Mouse (Mus musculus): Measurements from ENCODE around the gene Stab1.
A peak's percentile ranks its signal among the peaks of the same experiment; 100 is the strongest.

Stab1 gene

GRCm38 (mm10) chr14:31189348-31189747 lies 20.9 kb upstream of the Stab1 start:
- no peak overlapping the region for H3K4me3 ChIP-seq (replicated peaks; ENCODE audit: low read length)
- H3K9me3 ChIP-seq (ENCODE audit: low read length), result no peaks in the 10 kb centered on the region
- peaks cover 14% of the 10 kb centered on the region for H3K4me1 ChIP-seq (replicated peaks; ENCODE audit: low read depth, low read length)
- TF ChIP-seq CTCF (conservative IDR thresholded peaks at IDR 0.05; ENCODE audit: low read length) (no peak), POU5F1 (IDR thresholded peaks at IDR 0.05; ENCODE audit: borderline replicate concordance, low read length) (no peak), NANOG (IDR thresholded peaks at IDR 0.05; ENCODE audit: borderline replicate concordance, low read length) (no peak)
- H3K27me3 ChIP-seq (ENCODE audit: insufficient read depth, low read length), result no peaks in the 10 kb centered on the region
- peaks cover 100% of the 10 kb centered on the region for H3K36me3 ChIP-seq (ENCODE audit: insufficient read depth, low read length)

DNA sequence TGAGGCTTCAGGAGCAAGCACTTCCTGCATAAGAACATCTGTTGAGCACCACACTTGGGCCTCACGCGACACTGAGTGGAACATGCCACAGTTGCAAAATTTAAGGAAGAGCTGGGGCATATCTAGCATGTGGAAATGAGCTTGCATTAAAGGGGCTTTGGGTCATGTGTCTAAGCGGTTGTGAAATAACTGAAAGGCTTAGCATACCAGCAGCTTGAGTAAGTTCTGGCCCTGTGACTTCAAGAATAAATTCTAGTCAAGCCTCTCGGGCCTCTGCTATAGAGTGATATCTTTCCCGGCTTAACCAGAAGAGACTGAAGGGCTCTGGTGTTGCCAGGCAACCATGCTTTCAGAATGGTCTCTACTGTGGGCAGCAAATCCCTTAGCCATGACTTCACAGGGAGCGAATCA lies 20.3 kb upstream of the Stab1 start:
- no peak for TF ChIP-seq NANOG (IDR thresholded peaks at IDR 0.05; ENCODE audit: borderline replicate concordance, low read length)
- TF ChIP-seq POU5F1 (IDR thresholded peaks at IDR 0.05; ENCODE audit: borderline replicate concordance, low read length), result no peak
- TF ChIP-seq CTCF (conservative IDR thresholded peaks at IDR 0.05; ENCODE audit: low read length), result no peak
- H3K4me3 ChIP-seq (replicated peaks; ENCODE audit: low read length), result no peak overlapping the region
- H3K27me3 ChIP-seq (ENCODE audit: insufficient read depth, low read length), result no peaks in the 10 kb centered on the region
- H3K36me3 ChIP-seq (ENCODE audit: insufficient read depth, low read length), result peaks cover 100% of the 10 kb centered on the region
- peaks cover 14% of the 10 kb centered on the region for H3K4me1 ChIP-seq (replicated peaks; ENCODE audit: low read depth, low read length)
- no peaks in the 10 kb centered on the region for H3K9me3 ChIP-seq (ENCODE audit: low read length)

GRCm38 (mm10) chr14:31186656-31187055 lies 18.2 kb upstream of the Stab1 start:
- no peak for TF ChIP-seq POU5F1 (IDR thresholded peaks at IDR 0.05; ENCODE audit: borderline replicate concordance, low read length)
- no peak for TF ChIP-seq CTCF (conservative IDR thresholded peaks at IDR 0.05; ENCODE audit: low read length)
- no peak for TF ChIP-seq NANOG (IDR thresholded peaks at IDR 0.05; ENCODE audit: borderline replicate concordance, low read length)
- Histone ChIP-seq H3K36me3 (ENCODE audit: insufficient read depth, low read length) (peaks cover 100% of the 10 kb centered on the region), H3K27me3 (ENCODE audit: insufficient read depth, low read length) (no peaks in the 10 kb centered on the region), H3K9me3 (ENCODE audit: low read length) (no peaks in the 10 kb centered on the region), H3K4me3 (replicated peaks; ENCODE audit: low read length) (no peak overlapping the region), H3K4me1 (replicated peaks; ENCODE audit: low read depth, low read length) (peaks cover 14% of the 10 kb centered on the region)

- H3K4me1 ChIP-seq (replicated peaks; ENCODE audit: low read depth, low read length), result peaks cover 24% of the 10 kb centered on the region
- H3K4me3 ChIP-seq (replicated peaks; ENCODE audit: low read length), result no peak overlapping the region
- H3K27me3 ChIP-seq (ENCODE audit: insufficient read depth, low read length), result no peaks in the 10 kb centered on the region
- no peak for TF ChIP-seq NANOG (IDR thresholded peaks at IDR 0.05; ENCODE audit: borderline replicate concordance, low read length)
- H3K36me3 ChIP-seq (ENCODE audit: insufficient read depth, low read length), result peaks cover 100% of the 10 kb centered on the region
- H3K9me3 ChIP-seq (ENCODE audit: low read length), result no peaks in the 10 kb centered on the region
These were observed 15.8 kb upstream of the Stab1 start for GRCm38 (mm10) chr14:31184195-31184594.

GRCm38 (mm10) chr14:31183541-31183940 lies 15.1 kb upstream of the Stab1 start:
- H3K9me3 ChIP-seq (ENCODE audit: low read length), result no peaks in the 10 kb centered on the region
- no peak overlapping the region for H3K4me3 ChIP-seq (replicated peaks; ENCODE audit: low read length)
- H3K36me3 ChIP-seq (ENCODE audit: insufficient read depth, low read length), result peaks cover 100% of the 10 kb centered on the region
- H3K27me3 ChIP-seq (ENCODE audit: insufficient read depth, low read length), result no peaks in the 10 kb centered on the region
- peaks cover 24% of the 10 kb centered on the region for H3K4me1 ChIP-seq (replicated peaks; ENCODE audit: low read depth, low read length)
- TF ChIP-seq POU5F1 (IDR thresholded peaks at IDR 0.05; ENCODE audit: borderline replicate concordance, low read length), result no peak
- TF ChIP-seq NANOG (IDR thresholded peaks at IDR 0.05; ENCODE audit: borderline replicate concordance, low read length), result no peak
- TF ChIP-seq CTCF (conservative IDR thresholded peaks at IDR 0.05; ENCODE audit: low read length), result no peak

- Histone ChIP-seq H3K4me3 (replicated peaks; ENCODE audit: low read length) (no peak overlapping the region), H3K9me3 (ENCODE audit: low read length) (no peaks in the 10 kb centered on the region), H3K27me3 (ENCODE audit: insufficient read depth, low read length) (no peaks in the 10 kb centered on the region), H3K36me3 (ENCODE audit: insufficient read depth, low read length) (peaks cover 98% of the 10 kb centered on the region), H3K4me1 (replicated peaks; ENCODE audit: low read depth, low read length) (peaks cover 26% of the 10 kb centered on the region)
- no peak for TF ChIP-seq POU5F1 (IDR thresholded peaks at IDR 0.05; ENCODE audit: borderline replicate concordance, low read length)
These were observed 14.4 kb upstream of the Stab1 start for GRCm38 (mm10) chr14:31182786-31183290.

- Histone ChIP-seq H3K27me3 (ENCODE audit: insufficient read depth, low read length) (no peaks in the 10 kb centered on the region), H3K4me1 (replicated peaks; ENCODE audit: low read depth, low read length) (peaks cover 39% of the 10 kb centered on the region), H3K36me3 (ENCODE audit: insufficient read depth, low read length) (peaks cover 98% of the 10 kb centered on the region), H3K9me3 (ENCODE audit: low read length) (no peaks in the 10 kb centered on the region), H3K4me3 (replicated peaks; ENCODE audit: low read length) (no peak overlapping the region)
- no peak for TF ChIP-seq NANOG (IDR thresholded peaks at IDR 0.05; ENCODE audit: borderline replicate concordance, low read length)
- no peak for TF ChIP-seq CTCF (conservative IDR thresholded peaks at IDR 0.05; ENCODE audit: low read length)
- no peak for TF ChIP-seq POU5F1 (IDR thresholded peaks at IDR 0.05; ENCODE audit: borderline replicate concordance, low read length)
These were observed 13.1 kb upstream of the Stab1 start for GRCm38 (mm10) chr14:31181512-31181911.

- TF ChIP-seq CTCF (conservative IDR thresholded peaks at IDR 0.05; ENCODE audit: low read length) (no peak), POU5F1 (IDR thresholded peaks at IDR 0.05; ENCODE audit: borderline replicate concordance, low read length) (no peak), NANOG (IDR thresholded peaks at IDR 0.05; ENCODE audit: borderline replicate concordance, low read length) (no peak)
- H3K9me3 ChIP-seq (ENCODE audit: low read length), result no peaks in the 10 kb centered on the region
- no peaks in the 10 kb centered on the region for H3K27me3 ChIP-seq (ENCODE audit: insufficient read depth, low read length)
- peaks cover 98% of the 10 kb centered on the region for H3K36me3 ChIP-seq (ENCODE audit: insufficient read depth, low read length)
- peaks cover 43% of the 10 kb centered on the region for H3K4me1 ChIP-seq (replicated peaks; ENCODE audit: low read depth, low read length)
- no peak overlapping the region for H3K4me3 ChIP-seq (replicated peaks; ENCODE audit: low read length)
These were observed 11.4 kb upstream of the Stab1 start for GRCm38 (mm10) chr14:31179677-31180365.

GRCm38 (mm10) chr14:31177715-31178114 lies 9.3 kb upstream of the Stab1 start:
- Histone ChIP-seq H3K27me3 (ENCODE audit: insufficient read depth, low read length) (no peaks in the 10 kb centered on the region), H3K4me1 (replicated peaks; ENCODE audit: low read depth, low read length) (peaks cover 58% of the 10 kb centered on the region), H3K9me3 (ENCODE audit: low read length) (no peaks in the 10 kb centered on the region), H3K4me3 (replicated peaks; ENCODE audit: low read length) (peak overlapping the region; percentile 69), H3K36me3 (ENCODE audit: insufficient read depth, low read length) (peaks cover 98% of the 10 kb centered on the region)
- TF ChIP-seq NANOG (IDR thresholded peaks at IDR 0.05; ENCODE audit: borderline replicate concordance, low read length), result no peak
- TF ChIP-seq POU5F1 (IDR thresholded peaks at IDR 0.05; ENCODE audit: borderline replicate concordance, low read length), result no peak
- no peak for TF ChIP-seq CTCF (conservative IDR thresholded peaks at IDR 0.05; ENCODE audit: low read length)

Data from E14TG2a.4 (cell line).